Mouse (Mus musculus) midbrain, embryonic 16.5 days (tissue): ENCODE data around the gene Ids. TPM values are rescaled to one million over a fixed set of nuclear protein-coding genes. Genes with fewer than 3 reads are reported as not detected.

Source experiments
- ATAC-seq: fragments of 200-750 bp; cut with Nextera tagmentation; 2 replicates; pipeline ENCODE4 v1.8.0; 2017; ENCODE audit warnings: moderate TSS enrichment
- H3K27ac ChIP-seq: fragments of 300-500 bp; sonication (generic); 2 replicates; pipeline ENCODE4 v1.5.1; 2014; ENCODE audit warnings: mild to moderate bottlenecking, low read length, mixed read lengths
- H3K27me3 ChIP-seq: fragments of 300-500 bp; sonication (generic); 2 replicates; pipeline ENCODE4 v1.6.1; 2014; ENCODE audit warnings: low read depth, low read length, mixed read lengths; ENCODE audit not compliant: control insufficient read depth, insufficient read depth
- H3K36me3 ChIP-seq: fragments of 300-500 bp; sonication (generic); 2 replicates; pipeline ENCODE4 v1.6.1; 2014; ENCODE audit warnings: mild to moderate bottlenecking, low read length, moderate library complexity, mixed read lengths; ENCODE audit not compliant: control insufficient read depth, insufficient read depth
- H3K4me1 ChIP-seq: fragments of 300-500 bp; sonication (generic); 2 replicates; pipeline ENCODE4 v1.6.1; 2014; ENCODE audit warnings: mild to moderate bottlenecking, low read length, mixed read lengths; ENCODE audit not compliant: control insufficient read depth, insufficient read depth
- H3K4me2 ChIP-seq: fragments of 300-500 bp; sonication (generic); 2 replicates; pipeline ENCODE4 v1.6.1; 2014; ENCODE audit warnings: mild to moderate bottlenecking, low read length, mixed read lengths
- H3K4me3 ChIP-seq: fragments of 300-500 bp; sonication (generic); 2 replicates; pipeline ENCODE4 v1.5.1; 2014; ENCODE audit warnings: low read depth, mild to moderate bottlenecking, low read length, moderate library complexity, mixed read lengths
- H3K9ac ChIP-seq: fragments of 300-500 bp; sonication (generic); 2 replicates; pipeline ENCODE4 v1.6.1; 2014; ENCODE audit warnings: low read depth, low read length, mixed read lengths
- H3K9me3 ChIP-seq: fragments of 300-500 bp; sonication (generic); replicated peaks from 2 replicates; pipeline ENCODE4 v1.6.1; 2014; ENCODE audit warnings: mild to moderate bottlenecking, low read length, mixed read lengths; ENCODE audit not compliant: control insufficient read depth, poor library complexity, severe bottlenecking
- WGBS: fragments of 180-500 bp; shearing (Covaris S2); extraction: QIAGEN DNeasy Blood & Tissue Kit; methylation state at CpG from one replicate; pipeline ENCODE4 v1.1.7; 2014; 5-methylcytosine and 5-hydroxymethylcytosine counted together
- polyA plus RNA-seq: library from polyadenylated mRNA; unstranded; fragments of >200 nt; fragmentation: Nextera tagmentation; extraction: Ambion mirVana; gene quantifications from 2 replicates; pipeline ENCODE4 v1.2.1, GENCODE M21; 2015

Ids gene
- polyA plus RNA-seq, 1 experiment from 2014 or later = 17.3 TPM

- Histone ChIP-seq H3K27ac (0 out of 2 replicates have a peak overlapping the region, but pooled peaks have one; percentile 38), H3K4me1 (peaks cover 9% of the 10 kb centered on the region), H3K9ac (peak overlapping the region; percentile 70), H3K36me3 (peaks cover 5% of the 10 kb centered on the region; the same call in 1 of the 2 replicates), H3K27me3 (no peaks in the 10 kb centered on the region), H3K4me2 (peak overlapping the region; percentile 69), H3K4me3 (peak overlapping the region; percentile 46), H3K9me3 (no peaks in the 10 kb centered on the region)
- no peak for ATAC-seq
- WGBS = 72% methylated on average over 5 of the region's 5 CpGs
Measured at GRCm38 (mm10) chrX:70363446-70363845, 1.4 kb downstream of the Ids start.

DNA sequence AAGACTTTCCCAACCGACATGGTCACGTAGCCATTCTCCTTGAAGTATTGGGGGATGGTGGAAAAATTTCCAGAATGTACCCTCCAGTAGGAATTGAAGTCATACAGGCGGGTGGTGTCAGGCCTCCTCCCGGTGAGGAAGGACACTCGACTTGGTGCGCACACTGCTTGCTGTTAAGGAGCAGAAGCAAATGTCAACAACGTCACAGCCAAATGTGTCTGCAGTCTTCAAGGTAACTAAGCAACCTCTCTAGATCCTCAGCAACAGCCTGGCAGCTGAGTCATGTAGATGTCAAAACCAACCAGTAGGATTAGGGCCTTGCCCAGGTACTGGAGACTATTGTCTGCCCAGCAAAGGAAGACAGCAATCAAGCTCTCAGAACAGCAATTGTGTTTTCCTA lies 1.9 kb downstream of the Ids start:
- Histone ChIP-seq H3K27me3 (no peaks in the 10 kb centered on the region), H3K4me1 (peaks cover 9% of the 10 kb centered on the region), H3K4me3 (peak overlapping the region; percentile 46), H3K27ac (no peak overlapping the region), H3K36me3 (peaks cover 5% of the 10 kb centered on the region; the same call in 1 of the 2 replicates), H3K4me2 (peak overlapping the region; percentile 69), H3K9ac (no peak overlapping the region), H3K9me3 (no peaks in the 10 kb centered on the region)
- ATAC-seq = no peak
- 93% methylated on average over 7 of the region's 7 CpGs for WGBS

- no peak overlapping the region for H3K9ac ChIP-seq
- no peaks in the 10 kb centered on the region for H3K36me3 ChIP-seq
- WGBS = 17% methylated on average over 6 of the region's 6 CpGs
- no peaks in the 10 kb centered on the region for H3K27me3 ChIP-seq
- H3K4me2 ChIP-seq = no peak overlapping the region
- peak; percentile 84 for ATAC-seq
- no peaks in the 10 kb centered on the region for H3K9me3 ChIP-seq
- no peak overlapping the region for H3K27ac ChIP-seq
- H3K4me3 ChIP-seq = no peak overlapping the region
- H3K4me1 ChIP-seq = no peaks in the 10 kb centered on the region
Measured at GRCm38 (mm10) chrX:70330202-70330843, 34.6 kb downstream of the Ids start.

DNA sequence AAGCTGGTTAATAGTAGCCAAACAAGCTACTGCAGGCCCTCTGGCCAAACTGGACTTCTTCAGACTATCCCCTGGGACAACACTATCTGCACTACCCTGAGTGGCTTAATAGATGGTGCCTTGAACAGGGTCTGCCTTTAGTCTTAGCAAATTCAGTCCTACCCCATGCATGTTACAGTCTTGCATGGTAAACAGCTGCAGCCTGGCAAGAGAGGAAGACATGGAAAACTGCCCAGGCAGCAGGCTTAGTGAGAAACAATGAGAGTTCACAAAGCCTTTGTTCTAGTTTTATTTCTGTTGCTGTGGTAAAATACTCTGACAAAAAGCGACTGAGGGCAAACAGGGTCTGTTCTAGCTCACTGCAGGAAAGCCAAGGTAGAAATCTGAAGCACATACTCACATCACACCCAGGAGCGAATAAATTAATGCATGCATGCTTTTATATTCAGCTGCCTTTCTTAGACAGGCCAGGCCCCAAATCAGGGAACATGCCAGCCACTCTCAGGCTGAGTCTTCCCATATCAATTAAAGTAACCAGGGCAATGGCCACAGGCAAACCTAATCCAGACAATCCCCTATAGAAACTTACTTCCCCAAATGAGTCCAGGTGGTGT lies 36.2 kb downstream of the Ids start:
- H3K27ac ChIP-seq = no peak overlapping the region
- no peaks in the 10 kb centered on the region for H3K36me3 ChIP-seq
- no peak overlapping the region for H3K4me2 ChIP-seq
- H3K9ac ChIP-seq = no peak overlapping the region
- peak; percentile 67; the same call in 1 of the 2 replicates for ATAC-seq
- H3K27me3 ChIP-seq = no peaks in the 10 kb centered on the region
- H3K4me3 ChIP-seq = no peak overlapping the region
- no peaks in the 10 kb centered on the region for H3K4me1 ChIP-seq
- WGBS = 43% methylated on average over 2 of the region's 2 CpGs
- H3K9me3 ChIP-seq = no peaks in the 10 kb centered on the region

DNA sequence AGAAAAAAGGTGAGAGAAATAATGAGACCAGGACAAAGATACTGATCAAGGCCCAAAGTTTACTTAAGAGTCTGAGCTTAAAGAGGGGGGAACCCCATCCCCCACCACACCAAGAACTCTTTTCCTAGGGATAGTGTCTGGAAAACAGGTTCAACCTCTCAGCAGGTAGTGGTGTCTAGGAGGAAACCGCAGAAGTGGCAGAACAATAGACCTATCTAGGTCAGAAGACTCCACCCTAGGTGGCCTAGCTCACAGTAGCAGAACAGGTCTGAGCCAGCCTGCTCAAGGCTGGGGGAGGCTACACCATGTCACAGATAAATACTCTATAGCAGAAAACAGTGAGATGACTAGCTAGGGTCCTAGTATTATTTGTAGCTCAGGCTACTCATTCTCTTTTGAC lies 37.2 kb downstream of the Ids start:
- H3K9me3 ChIP-seq = no peaks in the 10 kb centered on the region
- H3K9ac ChIP-seq = no peak overlapping the region
- no peaks in the 10 kb centered on the region for H3K4me1 ChIP-seq
- 54% methylated on average over 1 of the region's 1 CpGs for WGBS
- H3K27ac ChIP-seq = no peak overlapping the region
- no peak overlapping the region for H3K4me2 ChIP-seq
- no peaks in the 10 kb centered on the region for H3K27me3 ChIP-seq
- no peak for ATAC-seq
- H3K36me3 ChIP-seq = no peaks in the 10 kb centered on the region
- H3K4me3 ChIP-seq = no peak overlapping the region

GRCm38 (mm10) chrX:70319254-70319653 lies 45.6 kb downstream of the Ids start:
- no peaks in the 10 kb centered on the region for H3K9me3 ChIP-seq
- H3K27ac ChIP-seq = no peak overlapping the region
- no peaks in the 10 kb centered on the region for H3K36me3 ChIP-seq
- ATAC-seq = no peak
- no peaks in the 10 kb centered on the region for H3K4me1 ChIP-seq
- H3K4me2 ChIP-seq = no peak overlapping the region
- no peak overlapping the region for H3K4me3 ChIP-seq
- no peak overlapping the region for H3K9ac ChIP-seq
- 40% methylated on average over 2 of the region's 2 CpGs for WGBS
- H3K27me3 ChIP-seq = no peaks in the 10 kb centered on the region

GRCm38 (mm10) chrX:70314949-70315641 lies 49.8 kb downstream of the Ids start:
- Histone ChIP-seq H3K4me3 (no peak overlapping the region), H3K4me1 (no peaks in the 10 kb centered on the region), H3K36me3 (no peaks in the 10 kb centered on the region), H3K27me3 (no peaks in the 10 kb centered on the region), H3K4me2 (no peak overlapping the region), H3K27ac (no peak overlapping the region), H3K9me3 (no peaks in the 10 kb centered on the region), H3K9ac (no peak overlapping the region)
- 74% methylated on average over 3 of the region's 3 CpGs for WGBS
- ATAC-seq = no peak
